Mouse (Mus musculus) heart, adult 2 months (tissue): ENCODE measurements around the gene Gxylt2.

Experiments
- CTCF ChIP-seq: fragments of 200-600 bp; IDR thresholded peaks from 2 replicates; pipeline ENCODE4 v1.8.1; 2022; ENCODE audit warnings: antibody characterized with exemption, mild to moderate bottlenecking, moderate library complexity
- EP300 ChIP-seq: fragments of 200-500 bp; IDR thresholded peaks from 2 replicates; pipeline ENCODE4 v1.6.1; 2011; ENCODE audit warnings: low read depth, low read length, control low read depth; ENCODE audit not compliant: insufficient read depth
- POLR2A ChIP-seq: fragments of 200-500 bp; IDR thresholded peaks from 2 replicates; pipeline ENCODE4 v1.6.1; 2011; ENCODE audit warnings: mild to moderate bottlenecking, low read depth, low read length, control low read depth; ENCODE audit not compliant: insufficient read depth

- TF ChIP-seq CTCF: peak; percentile 87
- no peak for TF ChIP-seq POLR2A
- no peak for TF ChIP-seq EP300
Observed at GRCm38 (mm10) chr6:100674974-100675373, 29.6 kb upstream of the Gxylt2 start.
